Mouse (Mus musculus): ENCODE data around the gene Adk. TPM values are rescaled to one million over a fixed set of nuclear protein-coding genes. Genes with fewer than 3 reads are reported as not detected.
"Not testable (repeated sequence)": the region's sequence is repeated elsewhere in the genome, so short reads cannot be mapped to it uniquely, and the experiment has no call there.

The Adk gene
- polyA plus RNA-seq, 1 experiment from 2014 or later = 197 TPM

GRCm38 (mm10) chr14:21488426-21489115 lies 436.2 kb downstream of the Adk start:
- ATAC-seq (ENCODE audit: insufficient read depth); H3K27me3 ChIP-seq; H3K4me2 ChIP-seq; H3K36me3 ChIP-seq (replicated peaks); H3K27ac ChIP-seq (replicated peaks); H3K9me3 ChIP-seq (replicated peaks); H3K9ac ChIP-seq; H3K4me3 ChIP-seq (replicated peaks); H3K4me1 ChIP-seq (replicated peaks): not testable (repeated sequence)
- WGBS (ENCODE audit: insufficient replicate concordance) = 70% methylated on average over 8 of the region's 9 CpGs

- ATAC-seq (ENCODE audit: insufficient read depth) = no peak
- no peak overlapping the region for H3K4me2 ChIP-seq
Measured at GRCm38 (mm10) chr14:21489116-21489485, 436.7 kb downstream of the Adk start.

GRCm38 (mm10) chr14:21490141-21490540 lies 437.8 kb downstream of the Adk start:
- ATAC-seq (ENCODE audit: insufficient read depth) = no peak
- no peak overlapping the region for H3K4me3 ChIP-seq (replicated peaks)
- no peak overlapping the region for H3K27ac ChIP-seq (replicated peaks)
- WGBS (ENCODE audit: insufficient replicate concordance) = 52% methylated on average over 4 of the region's 4 CpGs
- H3K4me2 ChIP-seq = no peak overlapping the region
- H3K4me1 ChIP-seq (replicated peaks) = no peaks in the 10 kb centered on the region
- H3K36me3 ChIP-seq (replicated peaks) = no peaks in the 10 kb centered on the region
- no peak overlapping the region for H3K9ac ChIP-seq
- no peaks in the 10 kb centered on the region for H3K27me3 ChIP-seq
- H3K9me3 ChIP-seq (replicated peaks) = no peaks in the 10 kb centered on the region

More at GRCm38 (mm10) chr14:21489116-21489485, 436.7 kb downstream of the Adk start:
- Histone ChIP-seq H3K4me3 (replicated peaks) (no peak overlapping the region), H3K27me3 (no peaks in the 10 kb centered on the region), H3K27ac (replicated peaks) (no peak overlapping the region), H3K4me1 (replicated peaks) (no peaks in the 10 kb centered on the region), H3K9me3 (replicated peaks) (no peaks in the 10 kb centered on the region), H3K9ac (no peak overlapping the region), H3K36me3 (replicated peaks) (no peaks in the 10 kb centered on the region)
- WGBS (ENCODE audit: insufficient replicate concordance) = 73% methylated on average over 3 of the region's 3 CpGs

Other genes with a start within 250 kb of the Adk start
- 0.54 and 0.76 TPM in 2 replicates for gene Plau, start 215.9 kb upstream of the Adk start, polyA plus RNA-seq (2015; fragmentation: Nextera tagmentation; extraction: Ambion mirVana)
- 17.0 and 18.0 TPM in 2 replicates for gene Vcl, start 123.2 kb upstream of the Adk start, polyA plus RNA-seq (2015; fragmentation: Nextera tagmentation; extraction: Ambion mirVana)
- gene Ap3m1, start 66 bp upstream of the Adk start, polyA plus RNA-seq (2015; fragmentation: Nextera tagmentation; extraction: Ambion mirVana) = 29.0 and 30.2 TPM in 2 replicates